Mouse (Mus musculus): ENCODE data around the gene Tnfrsf9.

The Tnfrsf9 gene

DNA sequence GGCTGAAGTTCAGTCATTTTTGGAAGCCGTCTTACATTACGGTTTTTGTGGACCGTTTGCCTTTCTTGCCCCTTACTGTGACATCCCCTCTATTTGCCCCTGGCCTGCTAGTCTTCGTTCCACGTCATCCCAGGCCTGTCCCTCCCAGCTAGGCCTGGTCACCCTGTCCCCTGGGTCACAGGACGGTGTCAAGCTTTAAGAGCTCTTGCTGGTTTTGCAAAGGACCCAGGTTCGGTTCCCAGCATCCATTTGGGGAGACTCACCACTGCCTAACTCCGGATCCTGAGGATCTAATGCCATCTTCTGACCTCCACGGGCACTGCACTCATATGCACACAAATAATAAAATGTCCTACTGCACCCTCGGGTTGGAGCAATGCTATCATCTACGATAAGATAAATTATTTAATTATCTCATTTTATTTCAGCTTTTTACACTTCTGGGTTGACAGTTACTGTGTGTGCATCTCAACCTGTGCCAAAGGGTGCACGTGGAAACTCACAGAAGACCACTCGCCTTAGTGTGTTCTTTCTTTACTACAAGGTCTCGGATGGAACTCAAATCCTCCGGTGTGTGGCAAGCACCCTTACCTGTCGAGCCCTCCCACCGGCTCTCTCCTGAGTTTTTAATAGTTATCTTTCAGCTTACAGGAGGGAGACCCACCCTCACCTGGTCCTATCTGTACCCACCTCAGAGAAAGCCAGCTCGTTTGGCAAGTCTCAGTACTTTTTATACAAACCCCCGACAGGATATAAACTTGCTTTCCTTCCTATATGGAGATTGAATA, 4.0 kb upstream of the Tnfrsf9 start:
- POLR2A ChIA-PET: interaction anchor here in 3 of 4 experiments (0.6 to 3.2 kb wide), 12 partner anchors 8 to 650 kb away, joined by 3 to 12 read pairs (median 4); no protein-coding TSS in a partner anchor
- CTCF ChIA-PET: interaction anchor here (0.5 to 1.6 kb wide), 8 partner anchors 9 to 247 kb away, joined by 3 to 7 read pairs (median 4); no protein-coding TSS in a partner anchor

DNA sequence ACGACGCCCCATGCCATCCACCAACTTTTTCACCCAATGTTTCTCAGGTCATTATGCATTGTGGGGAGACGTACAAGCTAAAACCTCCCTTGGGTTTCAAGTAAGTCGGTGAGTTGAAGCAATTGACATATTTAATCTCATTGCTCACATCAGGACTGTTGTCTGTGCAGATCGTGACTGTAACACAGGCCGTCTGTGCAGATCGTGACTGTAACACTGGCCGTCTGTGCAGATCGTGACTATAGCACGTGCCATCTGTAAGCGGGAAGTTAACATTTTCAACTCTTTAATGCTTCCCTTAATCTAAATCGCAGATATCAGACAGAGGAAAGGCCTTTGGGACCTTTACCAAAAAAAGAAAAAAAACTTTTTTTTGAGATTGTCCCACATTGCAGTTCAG, 619 bp upstream of the Tnfrsf9 start:
- CTCF ChIA-PET: interaction anchor here in 3 of 4 experiments (0.5 to 2.3 kb wide), 10 partner anchors 11 to 281 kb away, joined by 3 to 9 read pairs (median 6); no protein-coding TSS in a partner anchor
- POLR2A ChIA-PET: interaction anchor here in 3 of 4 experiments (0.6 to 3.2 kb wide), 21 partner anchors 11 to 1675 kb away, joined by 3 to 21 read pairs (median 4); no protein-coding TSS in a partner anchor

DNA sequence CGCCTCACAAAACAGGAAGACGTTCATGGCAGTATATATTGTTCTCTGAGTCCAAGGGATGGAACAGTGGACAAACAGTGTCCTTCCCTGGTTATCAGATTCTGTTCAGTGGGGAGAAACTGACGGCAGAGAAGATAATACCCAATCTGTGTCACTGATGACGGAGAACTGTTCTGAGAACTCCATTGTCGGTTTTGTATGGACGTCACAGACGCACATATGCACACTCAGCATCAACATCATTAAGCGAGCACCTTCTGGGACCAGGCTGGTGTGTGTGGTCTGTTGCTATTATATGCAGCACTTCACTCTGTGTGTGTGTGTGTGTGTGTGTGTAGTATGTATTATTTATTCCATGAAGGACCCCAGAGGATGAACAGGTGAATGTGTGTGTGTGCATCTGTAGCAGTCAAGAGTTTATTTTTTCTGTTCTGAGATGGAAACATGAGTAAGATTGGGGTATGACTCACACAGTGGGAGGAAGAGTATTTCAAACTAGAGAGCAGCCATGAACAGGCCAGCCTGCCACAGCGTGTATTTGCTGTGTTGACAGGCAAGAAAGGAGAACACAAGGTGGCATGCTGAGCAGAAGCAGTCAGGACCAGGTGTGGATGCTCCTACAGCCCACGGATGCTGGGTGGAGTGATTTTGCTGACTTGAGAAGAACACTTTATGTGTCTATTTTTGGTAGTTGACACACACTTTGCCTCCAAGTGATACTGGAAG, 982 bp downstream of the Tnfrsf9 start:
- CTCF ChIA-PET: interaction anchor here in 3 of 4 experiments (0.9 to 1.9 kb wide), 7 partner anchors 9 to 289 kb away, joined by 3 to 8 read pairs (median 4); no protein-coding TSS in a partner anchor
- POLR2A ChIA-PET: interaction anchor here in 3 of 4 experiments (0.8 to 3.2 kb wide), 13 partner anchors 11 to 272 kb away, joined by 3 to 21 read pairs (median 4); no protein-coding TSS in a partner anchor

DNA sequence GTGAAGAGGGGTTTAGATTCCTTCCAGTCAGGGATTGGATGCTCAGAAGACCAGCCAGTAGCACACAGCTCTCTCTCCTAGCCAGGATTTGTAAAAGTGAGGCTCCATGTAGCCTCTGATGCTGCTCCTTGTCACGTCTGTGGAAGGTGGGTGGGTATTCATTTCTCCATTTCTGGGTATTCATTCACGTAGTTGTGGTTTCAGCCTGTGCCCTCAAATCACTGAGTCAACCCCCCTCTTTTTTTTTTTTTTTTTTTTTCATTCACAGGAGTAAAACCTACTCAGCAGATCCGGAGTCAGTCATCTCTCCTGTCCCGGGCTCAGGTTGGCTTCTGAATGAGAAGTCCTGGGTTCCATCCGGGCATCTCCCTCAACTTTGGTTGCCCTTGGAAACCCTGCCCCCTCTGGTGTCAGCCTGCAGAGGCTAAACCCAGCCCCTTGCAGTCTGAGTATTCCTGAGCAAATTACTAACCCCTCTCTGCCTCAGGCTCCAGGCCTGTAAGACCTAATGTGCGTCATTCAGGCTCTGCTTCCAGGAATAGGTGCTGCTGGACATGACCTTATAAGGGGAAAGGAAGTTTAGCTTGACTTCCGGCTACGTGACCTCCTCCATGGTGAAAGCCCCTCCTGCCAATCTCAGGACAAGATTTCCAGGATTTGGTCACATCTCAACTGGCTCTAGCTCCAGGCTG, 3.1 kb downstream of the Tnfrsf9 start:
- POLR2A ChIA-PET: interaction anchor here in 3 of 4 experiments (0.6 to 2.0 kb wide), 11 partner anchors 15 to 839 kb away, joined by 3 to 11 read pairs (median 4); no protein-coding TSS in a partner anchor
- CTCF ChIA-PET: interaction anchor here in 3 of 4 experiments (0.5 to 1.3 kb wide), 7 partner anchors 9 to 818 kb away, joined by 3 to 4 read pairs (median 3); no protein-coding TSS in a partner anchor

DNA sequence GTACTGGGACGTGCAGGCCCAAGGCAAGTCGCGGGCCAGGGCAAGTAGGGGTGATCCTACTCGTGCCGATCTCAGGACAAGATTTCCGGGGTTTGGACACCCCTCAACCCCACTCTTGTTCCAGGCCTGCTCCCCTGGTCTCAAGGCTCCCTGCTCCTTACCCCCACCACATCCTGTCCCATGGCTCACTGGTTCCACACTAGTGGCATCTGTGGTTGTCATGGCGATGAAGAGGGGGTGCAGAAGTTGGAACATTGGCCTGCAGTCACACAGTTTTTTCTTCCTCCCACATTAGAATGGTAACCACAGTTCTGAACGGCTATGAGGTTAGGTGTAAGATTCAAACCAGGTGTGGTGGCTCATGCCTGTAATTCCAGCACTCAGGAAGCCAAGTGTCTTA, 6.8 kb downstream of the Tnfrsf9 start:
- CTCF ChIA-PET: no interaction called here
- POLR2A ChIA-PET: no interaction called here

DNA sequence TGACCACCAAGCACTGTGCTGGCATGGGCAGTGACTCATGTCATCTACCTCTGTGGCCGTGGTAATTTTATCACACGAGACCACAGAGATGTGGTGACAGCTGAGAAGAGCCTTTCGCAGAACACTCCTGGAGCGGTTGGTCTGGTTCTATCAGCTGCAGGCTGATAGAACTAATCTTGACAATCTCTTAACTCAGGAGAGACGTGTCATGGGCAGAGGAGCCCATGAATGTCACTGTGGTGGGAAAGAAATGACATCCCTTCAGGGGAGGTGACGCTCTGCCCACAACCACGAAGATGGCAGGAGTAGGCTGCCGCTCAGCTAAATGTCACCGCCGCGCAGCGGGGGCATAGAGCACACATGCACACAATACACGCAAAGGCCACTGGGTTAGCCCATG, 9.9 kb downstream of the Tnfrsf9 start:
- ChIA-PET POLR2A (interaction anchor here in 2 of 4 experiments (1.1 to 2.9 kb wide), 5 partner anchors 10 to 15 kb away, joined by 3 to 14 read pairs (median 4); partner anchors contain the start of genes Park7 (in 1 of the 2) and Tnfrsf9 (in 1 of the 2)), CTCF (interaction anchor here (0.5 to 1.6 kb wide), 10 partner anchors 10 to 913 kb away, joined by 3 to 6 read pairs (median 3); partner anchors contain the start of genes Park7 (in 2 of the 4) and Tnfrsf9 (in 2 of the 4))

DNA sequence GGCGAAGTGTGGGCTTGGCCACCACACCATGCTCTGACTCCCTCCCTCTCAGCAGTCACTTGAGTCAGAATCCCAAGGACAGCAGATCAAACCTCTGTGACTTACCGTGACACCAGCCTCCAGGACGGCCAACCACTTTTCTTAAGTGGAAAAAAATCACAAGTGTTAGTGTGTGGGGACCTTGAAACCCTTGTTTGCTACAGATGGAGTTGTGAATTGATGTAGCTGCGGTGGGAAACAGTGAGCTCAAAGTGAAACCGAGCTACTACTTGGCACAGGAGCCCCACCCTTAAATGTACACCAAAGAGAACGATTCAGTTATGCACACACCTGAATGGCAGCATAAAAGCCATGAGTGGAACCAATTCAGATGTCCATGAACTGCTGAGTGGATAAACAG, 10.6 kb downstream of the Tnfrsf9 start:
- ChIA-PET POLR2A (interaction anchor here in 2 of 4 experiments (0.9 to 2.9 kb wide), 7 partner anchors 11 to 31 kb away, joined by 3 to 14 read pairs (median 4); partner anchors contain the start of genes Park7 (in 1 of the 2) and Tnfrsf9 (in 1 of the 2)), CTCF (interaction anchor here in 3 of 4 experiments (0.8 to 2.2 kb wide), 8 partner anchors 10 to 341 kb away, joined by 3 to 12 read pairs (median 4); partner anchors contain the start of genes Park7 (in 2 of the 3) and Tnfrsf9 (in 2 of the 3))

DNA sequence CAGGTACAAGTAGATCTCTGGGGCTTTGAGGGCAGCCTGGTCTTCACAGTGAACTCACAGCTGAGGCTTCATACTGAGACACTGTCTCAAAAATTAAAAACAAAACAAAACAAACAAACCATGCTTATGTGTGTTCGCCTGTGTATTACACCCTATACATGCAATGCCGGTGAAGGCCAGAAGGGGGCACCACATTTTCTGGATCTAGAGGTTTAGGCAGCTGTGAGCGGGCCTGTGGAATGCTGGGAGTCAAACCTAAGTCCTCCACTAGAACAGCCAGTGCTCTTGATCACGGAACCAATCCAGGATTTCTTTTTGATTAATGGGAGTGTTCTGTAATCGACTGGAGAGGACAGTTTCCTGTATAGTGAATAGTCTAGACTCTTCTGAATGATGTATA, 11.6 kb downstream of the Tnfrsf9 start:
- POLR2A ChIA-PET: interaction anchor here (0.5 to 2.9 kb wide), 19 partner anchors 8 to 1466 kb away, joined by 3 to 14 read pairs (median 3); partner anchors contain the start of genes Park7 (in 1 of the 4) and Tnfrsf9 (in 1 of the 4)
- CTCF ChIA-PET: interaction anchor here (0.5 to 2.2 kb wide), 57 partner anchors 8 to 1358 kb away, joined by 3 to 25 read pairs (median 3); partner anchors contain the start of genes Park7 (in 3 of the 4), Tnfrsf9 (in 3 of the 4) and Slc45a1 (in 1 of the 4)

DNA sequence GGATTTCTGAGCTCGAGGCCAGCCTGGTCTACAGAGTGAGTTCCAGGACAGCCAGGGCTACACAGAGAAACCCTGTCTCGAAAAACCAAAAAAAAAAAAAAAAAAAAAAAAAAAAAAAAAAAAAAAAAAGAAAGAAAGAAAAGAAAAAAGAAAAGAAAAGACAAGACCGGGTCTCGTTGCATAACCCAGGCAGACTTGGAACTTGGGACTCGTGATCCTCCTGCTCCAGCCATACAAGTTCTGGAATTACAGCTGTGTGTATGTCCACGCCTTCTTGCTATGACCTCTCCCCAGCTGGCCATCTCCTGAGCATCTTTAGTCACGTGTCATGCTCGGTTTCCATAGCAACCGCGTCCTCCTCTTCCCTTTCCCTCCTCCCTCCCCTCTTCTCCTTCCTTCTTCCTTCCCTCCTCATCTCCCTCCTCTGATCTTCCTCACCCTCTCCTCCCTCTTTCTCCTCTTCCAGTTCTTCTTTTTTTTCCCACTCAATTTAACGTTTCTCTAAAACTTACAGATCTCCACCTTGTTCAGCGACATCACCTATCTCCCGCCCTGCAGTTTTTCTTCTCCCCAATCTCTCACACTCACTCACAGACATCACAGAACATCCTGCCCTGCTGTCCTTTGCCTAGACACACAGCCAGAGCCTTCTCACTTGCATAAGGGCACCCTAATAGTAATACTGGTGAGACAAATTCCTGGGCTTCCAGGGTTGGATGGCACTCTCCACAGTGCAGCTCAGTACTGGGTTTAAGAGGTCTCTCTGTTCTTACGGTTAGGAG, 12.8 kb downstream of the Tnfrsf9 start:
- ChIA-PET CTCF (interaction anchor here (0.6 to 2.2 kb wide), 18 partner anchors 10 to 267 kb away, joined by 3 to 25 read pairs (median 7); partner anchors contain the start of genes Park7 (in 1 of the 4) and Tnfrsf9 (in 1 of the 4)), POLR2A (interaction anchor here in 3 of 4 experiments (0.7 to 1.5 kb wide), 4 partner anchors 13 to 769 kb away, joined by 3 to 5 read pairs (median 4); partner anchors contain the start of genes Park7 (in 2 of the 3) and Tnfrsf9 (in 2 of the 3))

DNA sequence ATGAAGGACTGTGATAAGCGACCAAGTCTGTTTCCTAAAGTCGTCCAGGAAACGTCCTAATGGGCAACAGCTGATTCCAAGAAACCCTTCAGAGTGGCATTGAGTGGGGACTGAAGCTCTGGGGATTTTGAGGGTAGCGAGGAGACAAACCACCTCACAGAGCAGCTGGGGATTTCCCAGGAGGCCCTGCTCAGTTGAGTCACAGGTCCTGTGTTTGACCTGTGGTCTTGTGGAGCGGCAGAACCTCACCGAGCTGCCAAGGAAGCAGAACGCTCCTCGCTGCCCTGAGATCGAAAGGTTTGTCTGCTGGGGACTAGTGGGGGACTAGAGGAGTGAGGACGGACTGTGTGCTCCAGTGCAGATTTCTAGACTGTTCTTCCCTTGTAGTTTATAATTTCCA, 13.4 kb downstream of the Tnfrsf9 start:
- POLR2A ChIA-PET: interaction anchor here in 1 of 4 experiments (1.2 kb wide), 1 partner anchor 13 kb away, joined by 4 read pairs; the partner anchor contains the start of genes Park7 and Tnfrsf9
- CTCF ChIA-PET: interaction anchor here in 2 of 4 experiments (0.8 to 1.6 kb wide), 3 partner anchors 10 to 38 kb away, joined by 4 to 6 read pairs (median 4); no protein-coding TSS in a partner anchor

DNA sequence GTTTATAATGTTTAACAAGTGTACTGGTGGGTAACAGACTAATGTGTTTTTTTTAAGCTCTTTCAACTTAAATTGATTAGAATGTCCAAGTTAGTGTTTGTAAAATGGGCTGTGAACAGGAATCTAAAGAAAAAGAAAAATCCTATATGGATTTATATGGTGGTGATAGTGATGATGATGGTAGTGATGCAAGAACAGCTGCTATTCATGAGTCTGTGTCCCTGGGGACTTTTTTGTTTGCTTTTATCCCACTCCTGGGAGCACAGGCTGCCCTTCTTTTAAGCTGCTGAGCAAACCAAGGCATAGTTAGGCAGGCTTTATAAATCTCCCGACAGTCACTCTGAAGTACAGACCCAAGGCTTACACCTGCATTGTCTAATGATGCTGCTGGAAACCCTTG, 19.1 kb downstream of the Tnfrsf9 start:
- CTCF ChIA-PET: interaction anchor here in 3 of 4 experiments (0.7 to 2.0 kb wide), 4 partner anchors 7 to 60 kb away, joined by 3 to 6 read pairs (median 4); no protein-coding TSS in a partner anchor

DNA sequence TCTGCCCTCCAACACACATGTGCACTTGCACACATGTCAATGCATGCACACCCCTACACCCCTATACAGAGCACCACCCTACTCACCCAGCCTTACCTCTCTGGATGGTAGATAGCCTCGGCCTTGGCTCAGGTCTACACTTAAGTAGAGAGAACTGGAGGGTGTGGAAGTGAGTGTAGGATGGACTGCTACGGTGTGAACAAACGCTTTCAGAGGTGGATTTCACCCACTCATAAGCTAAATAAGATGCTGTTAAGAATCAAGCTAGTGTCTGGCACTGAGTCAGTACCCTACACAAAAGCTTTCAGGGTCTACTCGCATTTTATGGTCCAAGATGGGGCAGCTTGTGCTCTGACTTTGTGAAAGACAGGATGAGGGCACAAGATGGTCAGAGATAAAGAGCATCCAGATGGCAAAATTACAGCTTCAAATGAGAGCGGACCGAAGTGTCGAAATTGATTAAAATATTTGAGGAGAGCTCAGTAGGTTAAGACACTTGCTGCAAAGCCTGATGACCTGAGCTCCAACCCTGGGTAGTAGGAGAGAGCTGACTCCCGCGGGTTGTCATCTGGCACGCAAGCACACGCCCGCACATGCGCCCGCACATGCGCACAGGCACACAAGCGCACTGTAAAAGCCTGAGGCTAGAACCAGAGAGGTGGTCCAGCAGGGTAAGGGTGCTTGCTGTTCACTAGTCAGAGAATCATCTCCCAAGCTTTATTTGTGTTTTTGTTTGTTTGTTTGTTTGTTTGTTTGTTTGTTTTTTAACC, 23.1 kb downstream of the Tnfrsf9 start:
- POLR2A ChIA-PET: interaction anchor here in 3 of 4 experiments (0.6 to 2.8 kb wide), 15 partner anchors 11 to 723 kb away, joined by 3 to 14 read pairs (median 4); partner anchors contain the start of genes Park7 (in 2 of the 3), Tnfrsf9 (in 2 of the 3) and Per3 (in 1 of the 3)

More for the DNA sequence above, 19.1 kb downstream of the Tnfrsf9 start:
- POLR2A ChIA-PET: interaction anchor here in 1 of 4 experiments (0.6 kb wide), 1 partner anchor 881 kb away, joined by 4 read pairs; no protein-coding TSS in a partner anchor

DNA sequence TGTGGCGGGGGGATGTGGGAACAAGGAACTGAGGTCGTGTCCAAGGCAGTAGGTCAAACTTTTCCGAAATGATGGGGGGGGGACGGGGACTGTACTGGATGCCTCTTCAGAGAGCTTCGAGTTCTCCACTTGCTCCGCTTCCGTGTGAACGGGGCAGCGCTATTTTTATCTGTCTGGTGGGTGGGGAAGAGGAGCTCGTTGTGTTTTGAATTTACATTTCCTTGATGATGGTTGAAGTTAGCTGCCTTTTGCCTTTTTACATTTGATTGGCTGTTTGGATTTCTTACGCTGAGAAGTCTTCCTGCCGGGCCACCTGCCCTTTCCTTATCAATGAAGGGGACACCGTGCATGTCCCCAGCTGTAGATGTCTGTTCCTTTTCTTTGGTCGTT, 23.7 kb downstream of the Tnfrsf9 start:
- CTCF ChIA-PET: interaction anchor here (0.5 to 2.0 kb wide), 13 partner anchors 10 to 313 kb away, joined by 3 to 8 read pairs (median 4); no protein-coding TSS in a partner anchor

More for the DNA sequence above, 23.1 kb downstream of the Tnfrsf9 start:
- CTCF ChIA-PET: interaction anchor here (0.5 to 2.0 kb wide), 17 partner anchors 10 to 763 kb away, joined by 3 to 8 read pairs (median 4); no protein-coding TSS in a partner anchor

DNA sequence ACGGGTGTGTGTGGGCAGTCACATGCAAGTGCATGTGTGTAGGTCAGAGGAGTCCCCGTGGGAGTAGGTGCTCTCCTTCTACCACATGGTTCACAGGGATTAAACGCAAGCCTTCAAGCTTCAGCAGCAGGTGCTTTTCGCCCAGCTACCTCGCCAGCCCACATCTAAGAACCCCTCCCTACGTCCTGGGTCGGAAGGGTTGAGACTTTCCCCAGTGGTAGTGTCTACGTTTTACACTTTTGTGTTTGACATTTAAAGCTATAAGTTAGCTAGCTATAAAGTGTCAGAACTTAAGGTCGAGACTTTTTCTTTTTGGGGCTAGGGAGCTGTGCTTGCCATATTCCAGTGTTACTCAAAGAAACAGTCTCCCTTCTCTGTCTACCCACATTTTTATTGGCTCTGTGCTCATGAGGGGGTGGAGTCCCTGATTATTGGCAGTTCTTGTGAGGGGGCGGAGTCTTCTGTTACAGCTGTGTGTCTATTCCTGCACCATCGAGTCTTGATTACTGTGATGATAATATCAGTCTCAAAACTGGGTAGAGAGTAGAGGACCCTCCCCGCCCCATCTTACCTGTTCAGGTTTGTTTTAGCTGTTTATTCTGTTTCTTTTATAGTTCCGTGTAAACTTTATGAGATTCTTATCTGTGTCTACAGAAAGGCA, 25.8 kb downstream of the Tnfrsf9 start:
- ChIA-PET POLR2A (interaction anchor here in 3 of 4 experiments (0.6 to 2.0 kb wide), 13 partner anchors 10 to 377 kb away, joined by 3 to 8 read pairs (median 3); partner anchors contain the start of genes Park7 (in 1 of the 3) and Tnfrsf9 (in 1 of the 3)), CTCF (interaction anchor here in 3 of 4 experiments (0.5 to 2.1 kb wide), 11 partner anchors 11 to 284 kb away, joined by 3 to 9 read pairs (median 4); no protein-coding TSS in a partner anchor)

More for the DNA sequence above, 23.7 kb downstream of the Tnfrsf9 start:
- POLR2A ChIA-PET: interaction anchor here in 3 of 4 experiments (0.7 to 2.8 kb wide), 12 partner anchors 11 to 723 kb away, joined by 3 to 14 read pairs (median 4); partner anchors contain the start of genes Park7 (in 2 of the 3), Tnfrsf9 (in 2 of the 3) and Per3 (in 1 of the 3)
